Mouse (Mus musculus): ENCODE measurements at regions not wholly inside any gene's neighbourhood (a gene's known extent, or its start where the extent isn't known, plus 50 kb on each side); places are given as distances from the start of the nearest gene placed in this dataset.
"Not testable (repeated sequence)": the region's sequence is repeated elsewhere in the genome, so short reads cannot be mapped to it uniquely, and the experiment has no call there.

GRCm38 (mm10) chr11:24319222-24319621 is 241.4 kb downstream of the Bcl11a start:
- Histone ChIP-seq H3K27me3 (no peaks in the 10 kb centered on the region), H3K4me1 (no peaks in the 10 kb centered on the region), H3K4me2 (replicated peaks) (no peak overlapping the region), H3K9me3 (no peaks in the 10 kb centered on the region), H3K27ac (replicated peaks) (no peak overlapping the region), H3K9ac (replicated peaks) (no peak overlapping the region), H3K36me3 (no peaks in the 10 kb centered on the region), H3K4me3 (no peak overlapping the region)
- 88% methylated on average over 3 of the region's 3 CpGs for WGBS
- no peak for ATAC-seq (ENCODE audit: low FRiP score, low read depth)

- 91% methylated on average over 5 of the region's 5 CpGs for WGBS
- not testable (repeated sequence) for H3K4me2 ChIP-seq (replicated peaks); H3K36me3 ChIP-seq; H3K4me3 ChIP-seq; H3K27ac ChIP-seq (replicated peaks); H3K9ac ChIP-seq (replicated peaks); ATAC-seq (ENCODE audit: low FRiP score, low read depth); H3K27me3 ChIP-seq; H3K9me3 ChIP-seq; H3K4me1 ChIP-seq
Measured at GRCm38 (mm10) chr11:24322412-24322811, 244.6 kb downstream of the Bcl11a start.

GRCm38 (mm10) chr11:24328481-24328880 is 250.6 kb downstream of the Bcl11a start:
- H3K36me3 ChIP-seq, result no peaks in the 10 kb centered on the region
- no peak overlapping the region for H3K27ac ChIP-seq (replicated peaks)
- H3K9me3 ChIP-seq, result no peaks in the 10 kb centered on the region
- H3K4me3 ChIP-seq, result no peak overlapping the region
- ATAC-seq (ENCODE audit: low FRiP score, low read depth), result no peak
- peaks cover 6% of the 10 kb centered on the region; the same call in 1 of the 2 replicates for H3K4me1 ChIP-seq
- 0 out of 2 replicates have a peak, but pooled peaks cover 3% of the 10 kb centered on the region for H3K27me3 ChIP-seq
- WGBS, result 66% methylated on average over 4 of the region's 4 CpGs
- no peak overlapping the region for H3K9ac ChIP-seq (replicated peaks)
- H3K4me2 ChIP-seq (replicated peaks), result no peak overlapping the region

- Histone ChIP-seq H3K27me3 (0 out of 2 replicates have a peak, but pooled peaks cover 3% of the 10 kb centered on the region), H3K4me1 (peaks cover 6% of the 10 kb centered on the region; the same call in 1 of the 2 replicates), H3K36me3 (no peaks in the 10 kb centered on the region), H3K9ac (replicated peaks) (no peak overlapping the region), H3K4me3 (no peak overlapping the region), H3K9me3 (no peaks in the 10 kb centered on the region), H3K27ac (replicated peaks) (no peak overlapping the region), H3K4me2 (replicated peaks) (no peak overlapping the region)
- peak; percentile 4; the same call in 1 of the 2 replicates for ATAC-seq (ENCODE audit: low FRiP score, low read depth)
- 74% methylated on average over 10 of the region's 10 CpGs for WGBS
Measured at GRCm38 (mm10) chr11:24330366-24331124, 252.7 kb downstream of the Bcl11a start.

DNA sequence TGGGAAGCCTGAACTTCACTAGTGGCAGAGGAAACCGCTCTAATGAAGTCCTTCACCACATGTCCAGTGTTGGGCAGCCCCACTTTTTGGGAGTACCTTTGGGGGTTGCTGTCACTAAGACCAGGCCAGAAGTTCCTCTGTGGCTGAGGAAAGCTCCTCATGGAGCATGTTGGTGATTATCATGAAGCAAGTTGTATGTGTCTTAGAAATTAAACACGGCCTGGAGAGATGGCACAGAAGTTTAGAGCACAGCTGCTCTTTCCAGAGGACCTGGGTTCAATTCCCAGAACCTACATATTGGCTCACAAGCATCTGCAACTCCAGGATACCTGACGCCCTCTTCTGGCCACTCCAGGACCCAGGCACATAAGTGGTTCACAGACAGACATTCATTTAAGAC is 254.4 kb downstream of the Bcl11a start:
- no peak for ATAC-seq (ENCODE audit: low FRiP score, low read depth)
- H3K27ac ChIP-seq (replicated peaks), result no peak overlapping the region
- 87% methylated on average over 3 of the region's 3 CpGs for WGBS

DNA sequence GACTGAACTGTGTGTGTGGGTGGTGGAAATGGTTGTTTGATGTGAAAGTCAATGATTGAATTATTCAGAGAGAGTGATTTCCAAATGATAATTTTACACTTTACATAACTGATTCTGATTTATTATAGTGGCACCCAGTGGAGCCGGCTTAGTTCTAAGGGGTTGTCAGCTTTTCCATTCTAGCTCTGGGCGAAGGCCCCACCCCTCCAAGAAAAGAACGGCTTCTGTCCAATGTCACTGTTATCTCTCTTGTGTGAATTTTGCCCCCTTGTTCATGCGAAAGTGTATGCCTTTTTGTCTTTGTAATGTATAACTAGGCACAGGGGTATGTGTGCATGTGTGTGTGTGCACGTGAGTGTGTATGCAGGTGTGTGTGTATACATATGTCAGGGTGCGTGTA is 255.3 kb downstream of the Bcl11a start:
- Histone ChIP-seq H3K27ac (replicated peaks) (no peak overlapping the region), H3K27me3 (0 out of 2 replicates have a peak, but pooled peaks cover 1% of the 10 kb centered on the region), H3K4me3 (no peak overlapping the region), H3K9me3 (no peaks in the 10 kb centered on the region), H3K4me1 (peaks cover 14% of the 10 kb centered on the region), H3K36me3 (no peaks in the 10 kb centered on the region), H3K9ac (replicated peaks) (no peak overlapping the region), H3K4me2 (replicated peaks) (no peak overlapping the region)
- 92% methylated on average over 6 of the region's 6 CpGs for WGBS
- ATAC-seq (ENCODE audit: low FRiP score, low read depth), result no peak

More for the DNA sequence above, 254.4 kb downstream of the Bcl11a start:
- no peak overlapping the region for H3K4me2 ChIP-seq (replicated peaks)
- H3K9ac ChIP-seq (replicated peaks), result no peak overlapping the region
- H3K4me3 ChIP-seq, result no peak overlapping the region
- no peaks in the 10 kb centered on the region for H3K36me3 ChIP-seq
- no peaks in the 10 kb centered on the region for H3K9me3 ChIP-seq
- 0 out of 2 replicates have a peak, but pooled peaks cover 3% of the 10 kb centered on the region for H3K27me3 ChIP-seq
- H3K4me1 ChIP-seq, result peaks cover 12% of the 10 kb centered on the region

DNA sequence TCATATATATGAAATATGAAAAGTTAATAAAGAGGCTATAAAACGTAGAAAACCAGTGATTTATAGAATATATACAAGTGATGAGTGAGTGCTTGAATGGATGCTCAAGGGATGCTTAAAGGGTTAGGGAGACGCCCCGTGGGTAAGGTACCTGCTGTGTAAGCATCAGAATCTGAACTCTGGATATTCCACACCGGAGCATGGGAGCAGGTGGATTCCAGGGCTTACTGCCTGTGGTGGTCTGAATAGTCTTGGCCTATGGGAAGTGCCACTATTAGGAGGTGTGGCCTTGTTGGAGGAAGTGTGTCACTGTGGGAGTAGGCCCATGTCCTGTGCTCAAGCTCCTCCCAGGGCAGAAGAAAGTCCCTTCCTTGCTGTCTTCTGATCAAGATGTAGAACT is 257.4 kb downstream of the Bcl11a start:
- no peak overlapping the region for H3K4me3 ChIP-seq
- H3K27ac ChIP-seq (replicated peaks), result no peak overlapping the region
- no peak for ATAC-seq (ENCODE audit: low FRiP score, low read depth)
- WGBS, result 91% methylated on average over 4 of the region's 4 CpGs
- peaks cover 14% of the 10 kb centered on the region for H3K4me1 ChIP-seq
- H3K36me3 ChIP-seq, result no peaks in the 10 kb centered on the region
- H3K9ac ChIP-seq (replicated peaks), result no peak overlapping the region
- no peaks in the 10 kb centered on the region for H3K27me3 ChIP-seq
- H3K4me2 ChIP-seq (replicated peaks), result no peak overlapping the region
- H3K9me3 ChIP-seq, result no peaks in the 10 kb centered on the region

DNA sequence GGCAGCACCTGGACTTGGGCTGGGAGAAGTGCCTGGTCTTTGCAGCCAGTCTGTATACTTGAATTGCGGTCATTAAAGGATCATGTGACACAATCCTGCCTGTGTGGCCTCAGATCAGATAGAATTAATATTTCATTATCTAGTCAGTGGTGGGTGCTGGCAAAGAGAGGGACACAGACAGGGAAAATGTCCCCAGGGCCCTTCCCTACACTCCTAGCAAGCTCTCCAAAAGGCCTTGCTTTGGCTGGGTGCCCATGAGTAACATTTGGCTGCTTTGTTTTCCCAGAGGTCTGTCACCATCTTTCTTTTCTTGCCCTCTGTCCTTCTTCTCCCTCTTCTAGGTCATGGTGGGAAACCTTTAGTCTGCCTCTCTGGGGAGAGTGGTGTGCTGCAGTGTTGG is 260.3 kb downstream of the Bcl11a start:
- Histone ChIP-seq H3K4me1 (peaks cover 8% of the 10 kb centered on the region), H3K36me3 (no peaks in the 10 kb centered on the region), H3K27me3 (no peaks in the 10 kb centered on the region; the same call in 1 of the 2 replicates), H3K4me3 (no peak overlapping the region), H3K9me3 (no peaks in the 10 kb centered on the region), H3K27ac (replicated peaks) (no peak overlapping the region), H3K9ac (replicated peaks) (no peak overlapping the region), H3K4me2 (replicated peaks) (no peak overlapping the region)
- 100% methylated on average over 1 of the region's 1 CpGs for WGBS
- no peak for ATAC-seq (ENCODE audit: low FRiP score, low read depth)

- WGBS, result 60% methylated on average over 2 of the region's 2 CpGs
- Histone ChIP-seq H3K9ac (replicated peaks) (no peak overlapping the region), H3K27me3 (no peaks in the 10 kb centered on the region; the same call in 1 of the 2 replicates), H3K36me3 (no peaks in the 10 kb centered on the region), H3K4me3 (no peak overlapping the region), H3K4me2 (replicated peaks) (no peak overlapping the region), H3K27ac (replicated peaks) (no peak overlapping the region), H3K4me1 (peaks cover 8% of the 10 kb centered on the region), H3K9me3 (no peaks in the 10 kb centered on the region)
- no peak for ATAC-seq (ENCODE audit: low FRiP score, low read depth)
Measured at GRCm38 (mm10) chr11:24339061-24339460, 261.2 kb downstream of the Bcl11a start.

DNA sequence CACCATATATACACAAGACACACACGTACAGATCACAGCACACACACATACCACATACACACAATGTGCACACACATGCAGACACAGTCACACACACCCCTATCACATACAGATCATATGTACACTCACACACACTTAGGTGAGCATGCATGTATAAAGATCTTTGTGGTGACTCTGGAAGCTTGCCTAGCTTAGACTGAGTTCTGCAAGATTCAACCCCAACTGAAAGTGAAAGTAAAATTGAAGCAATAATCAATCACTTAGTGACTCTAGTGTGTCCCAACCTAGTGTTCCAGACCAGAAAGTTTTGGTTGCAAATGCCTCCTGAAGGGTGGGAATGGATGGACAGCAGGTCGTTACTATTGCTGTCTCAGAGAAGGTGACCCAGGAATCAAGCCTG is 262.8 kb downstream of the Bcl11a start:
- no peaks in the 10 kb centered on the region for H3K9me3 ChIP-seq
- no peak overlapping the region for H3K27ac ChIP-seq (replicated peaks)
- no peak overlapping the region for H3K9ac ChIP-seq (replicated peaks)
- no peak overlapping the region for H3K4me2 ChIP-seq (replicated peaks)
- H3K4me3 ChIP-seq, result no peak overlapping the region
- H3K27me3 ChIP-seq, result peaks cover 3% of the 10 kb centered on the region
- ATAC-seq (ENCODE audit: low FRiP score, low read depth), result no peak
- H3K36me3 ChIP-seq, result no peaks in the 10 kb centered on the region
- peaks cover 8% of the 10 kb centered on the region for H3K4me1 ChIP-seq
- 83% methylated on average over 2 of the region's 2 CpGs for WGBS

DNA sequence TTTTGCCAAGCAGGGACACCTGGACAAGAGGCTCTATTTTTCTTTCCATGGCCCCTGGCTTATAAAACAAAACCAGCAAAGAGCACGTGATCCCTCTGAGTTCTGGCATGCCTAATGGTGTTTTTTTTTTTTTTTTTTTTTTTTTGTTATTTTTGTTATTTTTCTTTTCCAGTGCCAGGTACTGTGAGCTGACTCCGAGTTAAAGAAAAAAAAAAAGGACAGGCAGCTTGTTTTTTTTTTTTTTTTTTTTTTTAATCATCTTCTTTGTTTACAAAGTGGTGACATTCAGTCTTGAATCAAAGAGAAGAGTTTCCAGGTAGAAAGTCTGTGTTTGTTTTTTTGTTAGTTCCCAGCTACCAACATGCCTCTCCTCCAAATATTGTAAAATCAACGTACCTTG is 263.8 kb downstream of the Bcl11a start:
- no peak for ATAC-seq (ENCODE audit: low FRiP score, low read depth)
- H3K9me3 ChIP-seq, result no peaks in the 10 kb centered on the region
- no peak overlapping the region for H3K9ac ChIP-seq (replicated peaks)
- no peak overlapping the region for H3K4me3 ChIP-seq
- 66% methylated on average over 3 of the region's 3 CpGs for WGBS
- no peak overlapping the region for H3K4me2 ChIP-seq (replicated peaks)
- H3K36me3 ChIP-seq, result no peaks in the 10 kb centered on the region
- H3K4me1 ChIP-seq, result peaks cover 8% of the 10 kb centered on the region
- H3K27ac ChIP-seq (replicated peaks), result no peak overlapping the region
- peaks cover 3% of the 10 kb centered on the region for H3K27me3 ChIP-seq

GRCm38 (mm10) chr11:24342176-24342575 is 264.3 kb downstream of the Bcl11a start:
- H3K27ac ChIP-seq (replicated peaks), result no peak overlapping the region
- H3K9me3 ChIP-seq, result no peaks in the 10 kb centered on the region
- no peak overlapping the region for H3K9ac ChIP-seq (replicated peaks)
- no peak for ATAC-seq (ENCODE audit: low FRiP score, low read depth)
- H3K27me3 ChIP-seq, result peaks cover 3% of the 10 kb centered on the region
- WGBS, result 39% methylated on average over 2 of the region's 2 CpGs
- H3K4me2 ChIP-seq (replicated peaks), result no peak overlapping the region
- no peak overlapping the region for H3K4me3 ChIP-seq
- peaks cover 7% of the 10 kb centered on the region for H3K4me1 ChIP-seq
- H3K36me3 ChIP-seq, result no peaks in the 10 kb centered on the region

All from midbrain, embryonic 12.5 days (tissue).